Mouse (Mus musculus): ENCODE results near the gene Farp1. TPM values are rescaled to one million over a fixed set of nuclear protein-coding genes. Genes with fewer than 3 reads are reported as not detected.

Gene Farp1
- polyA plus RNA-seq, 1 experiment from 2014 or later = 8.8 TPM

GRCm38 (mm10) chr14:121151837-121152236 is 116.8 kb downstream of the Farp1 start:
- Histone ChIP-seq H3K4me1 (0 out of 2 replicates have a peak, but pooled peaks cover 8% of the 10 kb centered on the region), H3K4me3 (no peak overlapping the region), H3K36me3 (no peaks in the 10 kb centered on the region), H3K27ac (no peak overlapping the region), H3K4me2 (no peak overlapping the region), H3K9ac (no peak overlapping the region), H3K27me3 (replicated peaks) (no peaks in the 10 kb centered on the region), H3K9me3 (replicated peaks) (0 out of 2 replicates have a peak, but pooled peaks cover 4% of the 10 kb centered on the region)
- ATAC-seq = no peak
- WGBS (ENCODE audit: insufficient replicate concordance) = 81% methylated on average over 10 of the region's 10 CpGs

GRCm38 (mm10) chr14:121152771-121153170 is 117.8 kb downstream of the Farp1 start:
- Histone ChIP-seq H3K4me3 (no peak overlapping the region), H3K9ac (no peak overlapping the region), H3K4me2 (no peak overlapping the region), H3K36me3 (no peaks in the 10 kb centered on the region), H3K4me1 (0 out of 2 replicates have a peak, but pooled peaks cover 3% of the 10 kb centered on the region), H3K27me3 (replicated peaks) (no peaks in the 10 kb centered on the region), H3K9me3 (replicated peaks) (0 out of 2 replicates have a peak, but pooled peaks cover 4% of the 10 kb centered on the region), H3K27ac (no peak overlapping the region)
- ATAC-seq = no peak
- WGBS (ENCODE audit: insufficient replicate concordance) = 69% methylated on average over 6 of the region's 6 CpGs

- Histone ChIP-seq H3K9ac (no peak overlapping the region), H3K36me3 (no peaks in the 10 kb centered on the region), H3K4me1 (no peaks in the 10 kb centered on the region), H3K9me3 (replicated peaks) (0 out of 2 replicates have a peak, but pooled peaks cover 4% of the 10 kb centered on the region), H3K4me3 (no peak overlapping the region), H3K27me3 (replicated peaks) (no peaks in the 10 kb centered on the region), H3K4me2 (no peak overlapping the region), H3K27ac (no peak overlapping the region)
- ATAC-seq = no peak
- 70% methylated on average over 7 of the region's 7 CpGs for WGBS (ENCODE audit: insufficient replicate concordance)
Observed at GRCm38 (mm10) chr14:121153260-121153659, 118.3 kb downstream of the Farp1 start.

GRCm38 (mm10) chr14:121155173-121155572 is 120.2 kb downstream of the Farp1 start:
- ATAC-seq = no peak
- 0 out of 2 replicates have a peak, but pooled peaks cover 4% of the 10 kb centered on the region for H3K9me3 ChIP-seq (replicated peaks)
- no peaks in the 10 kb centered on the region for H3K27me3 ChIP-seq (replicated peaks)
- H3K36me3 ChIP-seq = no peaks in the 10 kb centered on the region
- no peak overlapping the region for H3K9ac ChIP-seq
- no peak overlapping the region for H3K27ac ChIP-seq
- 75% methylated on average over 4 of the region's 4 CpGs for WGBS (ENCODE audit: insufficient replicate concordance)
- H3K4me3 ChIP-seq = no peak overlapping the region
- no peak overlapping the region for H3K4me2 ChIP-seq
- no peaks in the 10 kb centered on the region for H3K4me1 ChIP-seq

GRCm38 (mm10) chr14:121158616-121159015 is 123.6 kb downstream of the Farp1 start:
- Histone ChIP-seq H3K27ac (no peak overlapping the region), H3K4me2 (no peak overlapping the region), H3K36me3 (no peaks in the 10 kb centered on the region), H3K27me3 (replicated peaks) (no peaks in the 10 kb centered on the region), H3K4me1 (no peaks in the 10 kb centered on the region), H3K9ac (no peak overlapping the region), H3K4me3 (no peak overlapping the region), H3K9me3 (replicated peaks) (0 out of 2 replicates have a peak, but pooled peaks cover 4% of the 10 kb centered on the region)
- WGBS (ENCODE audit: insufficient replicate concordance) = 49% methylated on average over 2 of the region's 2 CpGs
- ATAC-seq = no peak

- Histone ChIP-seq H3K9ac (no peak overlapping the region), H3K4me3 (no peak overlapping the region), H3K27me3 (replicated peaks) (no peaks in the 10 kb centered on the region), H3K36me3 (no peaks in the 10 kb centered on the region), H3K4me1 (no peaks in the 10 kb centered on the region), H3K4me2 (no peak overlapping the region), H3K9me3 (replicated peaks) (no peaks in the 10 kb centered on the region), H3K27ac (no peak overlapping the region)
- 73% methylated on average over 2 of the region's 2 CpGs for WGBS (ENCODE audit: insufficient replicate concordance)
- ATAC-seq = no peak
Observed at GRCm38 (mm10) chr14:121162822-121163221, 127.8 kb downstream of the Farp1 start.

GRCm38 (mm10) chr14:121164866-121165265 is 129.9 kb downstream of the Farp1 start:
- Histone ChIP-seq H3K27ac (no peak overlapping the region), H3K9me3 (replicated peaks) (no peaks in the 10 kb centered on the region), H3K4me2 (no peak overlapping the region), H3K4me3 (no peak overlapping the region), H3K4me1 (no peaks in the 10 kb centered on the region), H3K9ac (no peak overlapping the region), H3K27me3 (replicated peaks) (no peaks in the 10 kb centered on the region), H3K36me3 (no peaks in the 10 kb centered on the region)
- 46% methylated on average over 1 of the region's 1 CpGs for WGBS (ENCODE audit: insufficient replicate concordance)
- ATAC-seq = no peak

- Histone ChIP-seq H3K9me3 (replicated peaks) (no peaks in the 10 kb centered on the region), H3K4me3 (no peak overlapping the region), H3K4me2 (no peak overlapping the region), H3K36me3 (no peaks in the 10 kb centered on the region), H3K27me3 (replicated peaks) (no peaks in the 10 kb centered on the region), H3K27ac (no peak overlapping the region), H3K4me1 (no peaks in the 10 kb centered on the region), H3K9ac (no peak overlapping the region)
- WGBS (ENCODE audit: insufficient replicate concordance) = 68% methylated on average over 6 of the region's 6 CpGs
- no peak for ATAC-seq
Observed at GRCm38 (mm10) chr14:121165408-121166037, 130.5 kb downstream of the Farp1 start.

- WGBS (ENCODE audit: insufficient replicate concordance) = 79% methylated on average over 7 of the region's 7 CpGs
- no peak overlapping the region for H3K9ac ChIP-seq
- no peak for ATAC-seq
Observed at GRCm38 (mm10) chr14:121166038-121166436, 131.0 kb downstream of the Farp1 start.

GRCm38 (mm10) chr14:121168716-121169115 is 133.7 kb downstream of the Farp1 start:
- no peak overlapping the region for H3K4me3 ChIP-seq
- no peaks in the 10 kb centered on the region for H3K36me3 ChIP-seq
- 75% methylated on average over 3 of the region's 3 CpGs for whole genome bisulfite sequencing (ENCODE audit: insufficient replicate concordance)
- no peak overlapping the region for H3K9ac ChIP-seq
- no peaks in the 10 kb centered on the region for H3K9me3 ChIP-seq (replicated peaks)
- H3K4me2 ChIP-seq = no peak overlapping the region
- no peak overlapping the region for H3K27ac ChIP-seq
- no peak for ATAC-seq
- H3K27me3 ChIP-seq (replicated peaks) = no peaks in the 10 kb centered on the region
- no peaks in the 10 kb centered on the region for H3K4me1 ChIP-seq

More at GRCm38 (mm10) chr14:121166038-121166436, 131.0 kb downstream of the Farp1 start:
- Histone ChIP-seq H3K27ac (no peak overlapping the region), H3K9me3 (replicated peaks) (no peaks in the 10 kb centered on the region), H3K27me3 (replicated peaks) (no peaks in the 10 kb centered on the region), H3K4me1 (no peaks in the 10 kb centered on the region), H3K4me3 (no peak overlapping the region), H3K4me2 (no peak overlapping the region), H3K36me3 (no peaks in the 10 kb centered on the region)

GRCm38 (mm10) chr14:121170321-121170720 is 135.3 kb downstream of the Farp1 start:
- no peaks in the 10 kb centered on the region for H3K36me3 ChIP-seq
- no peaks in the 10 kb centered on the region for H3K9me3 ChIP-seq (replicated peaks)
- H3K4me2 ChIP-seq = no peak overlapping the region
- no peak; the same call in 1 of the 2 replicates for ATAC-seq
- 61% methylated on average over 9 of the region's 9 CpGs for WGBS (ENCODE audit: insufficient replicate concordance)
- H3K27me3 ChIP-seq (replicated peaks) = no peaks in the 10 kb centered on the region
- no peak overlapping the region for H3K4me3 ChIP-seq
- no peak overlapping the region for H3K27ac ChIP-seq
- H3K9ac ChIP-seq = no peak overlapping the region
- H3K4me1 ChIP-seq = no peaks in the 10 kb centered on the region

GRCm38 (mm10) chr14:121172065-121173036 is 137.4 kb downstream of the Farp1 start:
- H3K4me1 ChIP-seq = 0 out of 2 replicates have a peak, but pooled peaks cover 3% of the 10 kb centered on the region
- no peak overlapping the region for H3K4me3 ChIP-seq
- H3K4me2 ChIP-seq = no peak overlapping the region
- 74% methylated on average over 19 of the region's 19 CpGs for whole genome bisulfite sequencing (ENCODE audit: insufficient replicate concordance)
- no peaks in the 10 kb centered on the region for H3K27me3 ChIP-seq (replicated peaks)
- ATAC-seq = no peak
- H3K36me3 ChIP-seq = no peaks in the 10 kb centered on the region
- no peak overlapping the region for H3K27ac ChIP-seq
- no peak overlapping the region for H3K9ac ChIP-seq
- H3K9me3 ChIP-seq (replicated peaks) = no peaks in the 10 kb centered on the region
